ENCODE assay signal across 8 mouse cellular contexts in genomic region chr11:48816800-48817665, GRCm38 (mm10). TPM values are rescaled to one million over a fixed set of nuclear protein-coding genes. Genes with fewer than 3 reads are reported as not detected.
DNase-seq lines count a peak whose midpoint lies in the region; ATAC-seq and TF ChIP-seq lines count a peak whose summit lies in the region.

Gene Trim41, minus strand, starts transcription at chr11:48817353.

- no peaks in the 10 kb centered on the region for H3K9me3 ChIP-seq in MEL (replicated peaks; ENCODE audit: insufficient read depth, low read length)
- H3K9me3 ChIP-seq in forebrain, postnatal 0 days (ENCODE audit: low read length): no peaks in the 10 kb centered on the region
- no peaks in the 10 kb centered on the region for H3K9me3 ChIP-seq in lung, embryonic 15.5 days

- peak; percentile 85 to 87 for TF ChIP-seq POLR2A in MEL (IDR thresholded peaks at IDR 0.05; ENCODE audit: control insufficient read depth in 1 of 2, insufficient read depth in 1 of 2, low read depth in 1 of 2, low read length in 2 of 2, poor library complexity in 1 of 2)
- peak; percentile 54 for TF ChIP-seq POLR2A in cerebellum, adult 2 months (IDR thresholded peaks at IDR 0.05; ENCODE audit: borderline replicate concordance, insufficient read depth, low read length)

- H3K27me3 ChIP-seq in MEL (ENCODE audit: control insufficient read depth in 1 of 2, insufficient read depth in 2 of 2, low read length in 2 of 2): no peaks in the 10 kb centered on the region
- H3K27me3 ChIP-seq in cerebellum, adult 2 months (ENCODE audit: control insufficient read depth, insufficient read depth, low read length): no peaks in the 10 kb centered on the region
- H3K27me3 ChIP-seq in forebrain, postnatal 0 days (ENCODE audit: insufficient read depth, low read length): no peaks in the 10 kb centered on the region
- no peaks in the 10 kb centered on the region for H3K27me3 ChIP-seq in lung, embryonic 15.5 days

- H3K4me2 ChIP-seq in forebrain, postnatal 0 days (ENCODE audit: low read depth): peak within 1 kb of the TSS; percentile 86
- H3K4me2 ChIP-seq in lung, embryonic 15.5 days: peak within 1 kb of the TSS; percentile 77

- H3K79me2 ChIP-seq in MEL (ENCODE audit: control insufficient read depth, insufficient read depth, low read length, poor library complexity): peaks cover 28% of the 10 kb centered on the region

- ATAC-seq in forebrain, postnatal 0 days: peak; percentile 97
- ATAC-seq in lung, embryonic 15.5 days (ENCODE audit: borderline replicate concordance, extremely low read depth, low FRiP score, low TSS enrichment): peak; percentile 96

- H3K4me1 ChIP-seq in MEL (ENCODE audit: control insufficient read depth in 1 of 2, insufficient read depth in 2 of 2, low read length in 2 of 2): peaks cover 14 to 41% of the 10 kb centered on the region in 2 experiments
- peaks cover 5% of the 10 kb centered on the region for H3K4me1 ChIP-seq in cerebellum, adult 2 months (ENCODE audit: control insufficient read depth, insufficient read depth, low read length)
- peaks cover 12% of the 10 kb centered on the region; the same call in 1 of the 2 replicates for H3K4me1 ChIP-seq in forebrain, postnatal 0 days (ENCODE audit: insufficient read depth)
- peaks cover 24% of the 10 kb centered on the region for H3K4me1 ChIP-seq in lung, embryonic 15.5 days

- no peak for TF ChIP-seq CTCF in MEL (IDR thresholded peaks at IDR 0.05 in 2 of 3, conservative IDR thresholded peaks at IDR 0.05 in 1 of 3; ENCODE audit: control insufficient read depth in 1 of 3, insufficient read depth in 1 of 3, low read depth in 2 of 3, low read length in 3 of 3, poor library complexity in 1 of 3, severe bottlenecking in 1 of 3)
- no peak for TF ChIP-seq CTCF in cerebellum, adult 2 months (IDR thresholded peaks at IDR 0.05; ENCODE audit: borderline replicate concordance, insufficient read depth, low read depth, low read length)
- peak; percentile 47 for TF ChIP-seq CTCF in forebrain, postnatal 0 days (IDR thresholded peaks at IDR 0.05; ENCODE audit: low read depth)

- H3K27ac ChIP-seq in MEL (ENCODE audit: control insufficient read depth, low read depth, low read length): peak within 1 kb of the TSS; percentile 96
- H3K27ac ChIP-seq in cerebellum, adult 2 months (ENCODE audit: insufficient read depth, low read length): peak within 1 kb of the TSS; percentile 98
- H3K27ac ChIP-seq in forebrain, postnatal 0 days (ENCODE audit: low read depth, low read length): peak within 1 kb of the TSS; percentile 93
- H3K27ac ChIP-seq in lung, embryonic 15.5 days: peak within 1 kb of the TSS; percentile 99

- TF ChIP-seq RAD21 in MEL (IDR thresholded peaks at IDR 0.05; ENCODE audit: low read depth, low read length): no peak

- DNase-seq in MEL (ENCODE audit: low read depth, low spot score): peak; percentile 100
- DNase-seq in cerebellum, adult 2 months: peak; percentile 99
- peak; percentile 98 for DNase-seq in forebrain, postnatal 0 days
- DNase-seq in heart, postnatal 4 days: peak; percentile 99
- DNase-seq in layer of hippocampus, adult 8-10 months (ENCODE audit: low spot score in 2 of 2): peak; percentile 98
- DNase-seq in ovary, adult 18-20 months (ENCODE audit: low spot score): peak; percentile 99
- DNase-seq in thymus, postnatal 0 days (ENCODE audit: low spot score): peak; percentile 99

- peak within 1 kb of the TSS; percentile 95 for H3K9ac ChIP-seq in MEL (ENCODE audit: control insufficient read depth, low read depth, low read length, poor library complexity, severe bottlenecking)
- H3K9ac ChIP-seq in forebrain, postnatal 0 days: peak within 1 kb of the TSS; percentile 75
- H3K9ac ChIP-seq in lung, embryonic 15.5 days: peak within 1 kb of the TSS; percentile 94

- peaks cover 0 to 45% of the 10 kb centered on the region in 2 experiments; a peak in 2 of 4 replicates for H3K36me3 ChIP-seq in MEL (ENCODE audit: control insufficient read depth in 1 of 2, insufficient read depth in 2 of 2, low read length in 2 of 2)
- peaks cover 18% of the 10 kb centered on the region for H3K36me3 ChIP-seq in forebrain, postnatal 0 days (ENCODE audit: insufficient read depth)
- H3K36me3 ChIP-seq in lung, embryonic 15.5 days: peaks cover 12% of the 10 kb centered on the region; the same call in 1 of the 2 replicates

- WGBS in cerebellum, adult 2 months: under 1% methylated on average over 75 of the region's 77 CpGs
- 1% methylated on average over 74 of the region's 77 CpGs for WGBS in forebrain, postnatal 0 days
- under 1% methylated on average over 74 of the region's 77 CpGs for WGBS in lung, embryonic 15.5 days

- peak in 1 of 2 experiments; percentile 53; a peak in 2 of 4 replicates for TF ChIP-seq EP300 in MEL (IDR thresholded peaks at IDR 0.05; ENCODE audit: low read depth in 1 of 2, low read length in 2 of 2)

- H3K4me3 ChIP-seq in MEL (ENCODE audit: control insufficient read depth in 1 of 2, insufficient read depth in 1 of 2, low read depth in 2 of 2, low read length in 2 of 2): peak within 1 kb of the TSS; percentile 86 to 97
- H3K4me3 ChIP-seq in cerebellum, adult 2 months (replicated peaks; ENCODE audit: insufficient read depth, low read depth, low read length): peak within 1 kb of the TSS; percentile 97
- H3K4me3 ChIP-seq in forebrain, postnatal 0 days (ENCODE audit: low read depth, low read length): peak within 1 kb of the TSS; percentile 88
- peak within 1 kb of the TSS; percentile 82 for H3K4me3 ChIP-seq in lung, embryonic 15.5 days

TF ChIP-seq in MEL, 35 proteins besides CTCF, POLR2A, EP300 and RAD21 (continues in another document):
- TF ChIP-seq ZNF384 (IDR thresholded peaks at IDR 0.05; ENCODE audit: low read depth, low read length): no peak
- TF ChIP-seq CHD2 (IDR thresholded peaks at IDR 0.05; ENCODE audit: low read length): no peak
- TF ChIP-seq ZKSCAN1 (IDR thresholded peaks at IDR 0.05; ENCODE audit: low read depth, low read length): no peak
- TF ChIP-seq MXI1 (IDR thresholded peaks at IDR 0.05; ENCODE audit: low read depth, low read length): peak; percentile 90
- TF ChIP-seq E2F4 (IDR thresholded peaks at IDR 0.05; ENCODE audit: borderline replicate concordance, low read depth, low read length): no peak
- TF ChIP-seq USF2 (IDR thresholded peaks at IDR 0.05; ENCODE audit: borderline replicate concordance in 1 of 2, insufficient read depth in 1 of 2, low read depth in 1 of 2, low read length in 2 of 2): no peak
- peak; percentile 95 for TF ChIP-seq HCFC1 (IDR thresholded peaks at IDR 0.05; ENCODE audit: low read depth, low read length)
- peak; percentile 90 for TF ChIP-seq POLR2AphosphoS5 (IDR thresholded peaks at IDR 0.05; ENCODE audit: borderline replicate concordance, low read depth, low read length)
- peak; percentile 55; the same call in 1 of the 2 replicates for TF ChIP-seq CHD1 (IDR thresholded peaks at IDR 0.05; ENCODE audit: low read depth, low read length)
- no peak; the same call in 1 of the 2 replicates for TF ChIP-seq SMC3 (IDR thresholded peaks at IDR 0.05; ENCODE audit: low read depth, low read length)
- TF ChIP-seq TBP (IDR thresholded peaks at IDR 0.05; ENCODE audit: low read depth, low read length): no peak
- no peak for TF ChIP-seq MYB (IDR thresholded peaks at IDR 0.05; ENCODE audit: low read depth, low read length)
- no peak for TF ChIP-seq GATA1 (IDR thresholded peaks at IDR 0.05; ENCODE audit: low read depth, low read length)
- peak; percentile 91 for TF ChIP-seq SIN3A (IDR thresholded peaks at IDR 0.05; ENCODE audit: low read length)
- TF ChIP-seq MAFK (IDR thresholded peaks at IDR 0.05; ENCODE audit: borderline replicate concordance, low read depth, low read length): no peak
- peak; percentile 69 for TF ChIP-seq ZMIZ1 (IDR thresholded peaks at IDR 0.05; ENCODE audit: low read depth, low read length)
- peak; percentile 53; the same call in 1 of the 2 replicates for TF ChIP-seq MYC (IDR thresholded peaks at IDR 0.05; ENCODE audit: low read depth, low read length)
- no peak; the same call in 1 of the 2 replicates for TF ChIP-seq MAX (IDR thresholded peaks at IDR 0.05; ENCODE audit: low read length)
- TF ChIP-seq UBTF (IDR thresholded peaks at IDR 0.05; ENCODE audit: borderline replicate concordance, insufficient read depth, low read depth, low read length): no peak
- peak; percentile 80 for TF ChIP-seq KAT2A (conservative IDR thresholded peaks at IDR 0.05; ENCODE audit: low read depth, low read length)
- TF ChIP-seq POLR2AphosphoS2 (IDR thresholded peaks at IDR 0.05; ENCODE audit: low read length): peak; percentile 79
- TF ChIP-seq MAZ (IDR thresholded peaks at IDR 0.05; ENCODE audit: low read depth, low read length): peak; percentile 89
- TF ChIP-seq ZC3H11A (IDR thresholded peaks at IDR 0.05; ENCODE audit: low read depth, low read length): no peak
- TF ChIP-seq BHLHE40 (IDR thresholded peaks at IDR 0.05; ENCODE audit: borderline replicate concordance, low read depth, low read length): no peak
- TF ChIP-seq ELF1 (IDR thresholded peaks at IDR 0.05; ENCODE audit: low read depth, low read length): peak; percentile 89
- peak; percentile 80 for TF ChIP-seq NELFE (IDR thresholded peaks at IDR 0.05; ENCODE audit: low read depth, low read length)
- TF ChIP-seq GABPA (IDR thresholded peaks at IDR 0.05; ENCODE audit: low read depth, low read length): peak; percentile 81; the same call in 1 of the 2 replicates
- 0 out of 2 replicates have a peak, but pooled peaks have one; percentile 23 for TF ChIP-seq NRF1 (IDR thresholded peaks at IDR 0.05; ENCODE audit: insufficient read depth, low read depth, low read length, poor library complexity, severe bottlenecking)
- peak; percentile 60; the same call in 1 of the 2 replicates for TF ChIP-seq ETS1 (IDR thresholded peaks at IDR 0.05; ENCODE audit: low read depth, low read length)
- peak; percentile 63 for TF ChIP-seq USF1 (IDR thresholded peaks at IDR 0.05; ENCODE audit: low read depth, low read length)
- peak; percentile 72 for TF ChIP-seq TCF12 (IDR thresholded peaks at IDR 0.05; ENCODE audit: low read depth, low read length)

RNA-seq across cellular contexts. Expression of gene Trim41, which starts in this region (rescaled TPM):
- 31.6 and 37.0 TPM in 2 replicates for total RNA-seq in MEL (2012; rRNA removed)
- polyA plus RNA-seq in MEL (2012; ENCODE audit: insufficient read depth in 1 of 2, insufficient read length in 2 of 2, low read depth in 1 of 2, low replicate concordance in 2 of 2, missing spikeins in 1 of 2): 10 to 100 TPM; 56.4 to 76.3 TPM
- polyA plus RNA-seq in cerebellum, adult 2 months (2012; rRNA removed): 42.3 and 45.0 TPM in 2 replicates
- total RNA-seq in forebrain, postnatal 0 days (2014; rRNA removed): 42.2 and 47.1 TPM in 2 replicates
- 4.4 TPM in 2 replicates for polyA plus RNA-seq in forebrain, postnatal 0 days (2015; fragmentation: Nextera tagmentation; extraction: Ambion mirVana)
- 10 to 100 TPM; 36.0 to 40.1 TPM for total RNA-seq in heart, postnatal 4 days (2021)
- 10 to 100 TPM; 45.7 to 73.5 (median 57.9) TPM for total RNA-seq in layer of hippocampus, adult 8-10 months (2022)
- polyA plus RNA-seq in lung, embryonic 15.5 days (2015; fragmentation: Nextera tagmentation; extraction: Ambion mirVana): 5.4 and 5.7 TPM in 2 replicates
- 3.5 and 5.5 TPM in 2 replicates for polyA plus RNA-seq in thymus, postnatal 0 days (2015; fragmentation: Nextera tagmentation; extraction: Ambion mirVana)

Comparison
In these comparisons a context has a peak if more than half of its experiments do, and no peak if none do; other contexts are left out.
1. Peak in every context shown above with its lines: DNase-seq, ATAC-seq, H3K4me3 ChIP-seq and H3K27ac ChIP-seq.